In the genomic region with DNA sequence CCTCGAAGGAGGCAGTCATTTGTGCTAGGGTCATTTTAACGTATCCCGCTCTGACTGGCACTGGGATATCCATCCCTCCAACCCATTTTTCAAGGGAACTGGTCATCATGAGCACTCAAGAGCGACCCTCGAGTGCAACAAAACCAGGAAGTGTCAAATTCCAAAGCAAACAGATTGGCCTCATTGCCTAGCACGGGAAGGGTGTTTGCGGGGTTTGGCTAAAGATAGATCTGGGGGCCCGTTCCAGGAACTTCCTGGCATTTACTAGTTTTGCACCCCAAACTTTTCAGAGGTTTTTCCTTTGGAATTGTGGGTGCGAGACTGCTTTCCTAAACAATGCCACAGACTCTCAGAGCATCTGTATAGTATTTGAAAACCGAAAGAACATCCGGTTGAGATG, we compare ENCODE assay signal across 9 mouse cellular contexts. TPM values are rescaled to one million over a fixed set of nuclear protein-coding genes. Genes with fewer than 3 reads are reported as not detected.
DNase-seq lines count a peak whose midpoint lies in the region; ATAC-seq and TF ChIP-seq lines count a peak whose summit lies in the region.
"Had no signal": no experiment of that assay in that cellular context is flagged by ENCODE, and none has a peak within 500 bp of the region (broad histone marks: within the 10 kb centered on the region; RNA-seq: fewer than 3 reads in every experiment).

No protein-coding gene starts in this region.

- no peak for DNase-seq in heart, postnatal 36 days
- DNase-seq in limb, embryonic 11.5 days (ENCODE audit: low spot score): peak; percentile 34
- no peak for DNase-seq in urinary bladder, postnatal 25 days (ENCODE audit: low spot score)
- no peak for DNase-seq in layer of hippocampus, adult 9-10 months (ENCODE audit: low spot score)
- no peak for DNase-seq in urinary bladder, postnatal 10 days (ENCODE audit: low spot score)

- H3K9ac ChIP-seq in heart, embryonic 12.5 days: no peak overlapping the region
- H3K9ac ChIP-seq in limb, embryonic 11.5 days (ENCODE audit: low read length): peak overlapping the region; percentile 94; the same call in 1 of the 2 replicates

- no peak overlapping the region for H3ac ChIP-seq in myocyte (ENCODE audit: control insufficient read depth, insufficient read length)

- TF ChIP-seq CTCF in embryonic fibroblast, embryonic 13.5 days (IDR thresholded peaks at IDR 0.05; ENCODE audit: borderline replicate concordance, insufficient read depth, low read length): no peak

- H3K4me1 ChIP-seq in heart, embryonic 12.5 days (replicated peaks): peaks cover 24% of the 10 kb centered on the region
- H3K4me1 ChIP-seq in embryonic fibroblast, embryonic 13.5 days (ENCODE audit: control insufficient read depth, insufficient read depth, low read length): no peaks in the 10 kb centered on the region
- peaks cover 9% of the 10 kb centered on the region; the same call in 1 of the 2 replicates for H3K4me1 ChIP-seq in limb, embryonic 11.5 days (ENCODE audit: control insufficient read depth, insufficient read depth, low read length)

- H3K4me3 ChIP-seq in heart, embryonic 12.5 days: peak overlapping the region; percentile 75
- peak overlapping the region; percentile 62; the same call in 1 of the 2 replicates for H3K4me3 ChIP-seq in embryonic fibroblast, embryonic 13.5 days (ENCODE audit: insufficient read depth, low read length)
- H3K4me3 ChIP-seq in limb, embryonic 11.5 days (ENCODE audit: low read depth, low read length): peak overlapping the region; percentile 85; the same call in 1 of the 2 replicates
- H3K4me3 ChIP-seq in myocyte: peak overlapping the region; percentile 86

- H3K27ac ChIP-seq in heart, embryonic 12.5 days (ENCODE audit: poor library complexity, severe bottlenecking): no peak overlapping the region
- no peak overlapping the region for H3K27ac ChIP-seq in embryonic fibroblast, embryonic 13.5 days (ENCODE audit: insufficient read depth, low read length)
- no peak overlapping the region for H3K27ac ChIP-seq in limb, embryonic 11.5 days (replicated peaks; ENCODE audit: low read depth, low read length)

- no peak for TF ChIP-seq POLR2A in embryonic fibroblast, embryonic 13.5 days (IDR thresholded peaks at IDR 0.05; ENCODE audit: low read depth, low read length)
- TF ChIP-seq POLR2A in myocyte (IDR thresholded peaks at IDR 0.05; ENCODE audit: insufficient read length, low read depth): no peak

- H3K27me3 ChIP-seq in heart, embryonic 12.5 days (replicated peaks): no peaks in the 10 kb centered on the region
- H3K27me3 ChIP-seq in limb, embryonic 11.5 days (ENCODE audit: control insufficient read depth, insufficient read depth, low read length): no peaks in the 10 kb centered on the region
- no peaks in the 10 kb centered on the region for H3K27me3 ChIP-seq in myocyte (ENCODE audit: control insufficient read depth, insufficient read depth, insufficient read length)

- H3K4me2 ChIP-seq in heart, embryonic 12.5 days: peak overlapping the region; percentile 99
- peak overlapping the region; percentile 95 for H3K4me2 ChIP-seq in limb, embryonic 11.5 days (ENCODE audit: low read depth, severe bottlenecking)
- H3K4me2 ChIP-seq in myocyte (ENCODE audit: low read depth): peak overlapping the region; percentile 91

- no peak for ATAC-seq in heart, embryonic 12.5 days (ENCODE audit: insufficient number of reproducible peaks, low FRiP score)
- ATAC-seq in limb, embryonic 11.5 days (ENCODE audit: insufficient number of reproducible peaks, low FRiP score, low TSS enrichment, low read depth): no peak

- WGBS in heart, embryonic 12.5 days: 12% methylated on average over 11 of the region's 11 CpGs
- WGBS in limb, embryonic 11.5 days: 15% methylated on average over 11 of the region's 11 CpGs

- intact Hi-C loops in heart, postnatal 36 days (cut with DNase I): loop anchor here (5.0 to 10.0 kb wide), 3 partner anchors 315 to 387 kb away; a partner anchor contains a TSS

- peaks cover 18% of the 10 kb centered on the region for H3K79me2 ChIP-seq in myocyte (ENCODE audit: control insufficient read depth, insufficient read depth)

- H3K9me3 ChIP-seq in heart, embryonic 12.5 days (replicated peaks): no peaks in the 10 kb centered on the region
- H3K9me3 ChIP-seq in limb, embryonic 11.5 days (ENCODE audit: control insufficient read depth, low read length): no peaks in the 10 kb centered on the region

- H3K36me3 ChIP-seq in heart, embryonic 12.5 days: no peaks in the 10 kb centered on the region
- no peaks in the 10 kb centered on the region for H3K36me3 ChIP-seq in limb, embryonic 11.5 days (ENCODE audit: control insufficient read depth, insufficient read depth, low read length)
- H3K36me3 ChIP-seq in myocyte (ENCODE audit: control insufficient read depth, insufficient read depth): no peaks in the 10 kb centered on the region

TF ChIP-seq in myocyte, 11 proteins besides CTCF, POLR2A, EP300 and RAD21:
- TF ChIP-seq E2F4 (IDR thresholded peaks at IDR 0.05; ENCODE audit: insufficient read depth) (no peak), TCF3 (IDR thresholded peaks at IDR 0.05; ENCODE audit: insufficient read length, low read depth) (no peak), SRF (IDR thresholded peaks at IDR 0.05; ENCODE audit: control insufficient read depth, insufficient read length, low read depth) (no peak), REST (IDR thresholded peaks at IDR 0.05; ENCODE audit: insufficient read depth, insufficient read length) (no peak), POLR2AphosphoS2 (IDR thresholded peaks at IDR 0.05; ENCODE audit: insufficient read length, low read depth) (no peak), MYOD1 (IDR thresholded peaks at IDR 0.05; ENCODE audit: control insufficient read depth in 1 of 3, insufficient read length in 2 of 3, low read depth in 2 of 3) (no peak), MYOG (IDR thresholded peaks at IDR 0.05; ENCODE audit: control insufficient read depth in 1 of 3, insufficient read depth in 1 of 3, insufficient read length in 2 of 3, low read depth in 2 of 3) (no peak), TCF12 (IDR thresholded peaks at IDR 0.05; ENCODE audit: insufficient read depth, poor library complexity, severe bottlenecking) (no peak), CEBPB (IDR thresholded peaks at IDR 0.05; ENCODE audit: insufficient read depth, poor library complexity, severe bottlenecking) (no peak), USF1 (IDR thresholded peaks at IDR 0.05; ENCODE audit: low read depth) (no peak)

RNA-seq across cellular contexts. Expression of a gene that starts 1.4 kb away (rescaled TPM):
- polyA plus RNA-seq in heart, embryonic 12.5 days (2016; fragmentation: Nextera tagmentation; extraction: Ambion mirVana): 17.8 and 25.9 TPM in 2 replicates
- total RNA-seq in heart, postnatal 36 days (2021): 10 to 100 TPM; 51.9 to 66.2 TPM
- polyA plus RNA-seq in embryonic fibroblast, embryonic 13.5 days (2011; ENCODE audit: insufficient read length, low read depth, missing spikeins): 45.5 and 73.9 TPM in 2 replicates
- polyA plus RNA-seq in limb, embryonic 11.5 days (2014; fragmentation: Nextera tagmentation; extraction: Ambion mirVana): 33.8 and 37.8 TPM in 2 replicates
- polyA plus RNA-seq in myocyte (2012; fragmentation: generic; extraction: Trizol): 14.4 TPM
- total RNA-seq: common myeloid progenitor, adult 5-6 weeks had no signal
